Mouse (Mus musculus) intestine, postnatal 0 days (tissue): Measurements from ENCODE around the gene Celf2. TPM values are rescaled to one million over a fixed set of nuclear protein-coding genes. Genes with fewer than 3 reads are reported as not detected.

Experiments
- ATAC-seq: fragments of 200-750 bp; cut with Nextera tagmentation; 2 replicates; pipeline ENCODE4 v1.8.0; 2017; ENCODE audit warnings: mild to moderate bottlenecking, moderate TSS enrichment, moderate library complexity
- H3K27ac ChIP-seq: fragments of 300-500 bp; sonication (generic); 2 replicates; pipeline ENCODE4 v1.5.1; 2014; ENCODE audit warnings: mild to moderate bottlenecking, low read depth, low read length, moderate library complexity
- H3K27me3 ChIP-seq: fragments of 300-500 bp; sonication (generic); replicated peaks from 2 replicates; pipeline ENCODE4 v1.6.1; 2014; ENCODE audit warnings: low read length, mixed read lengths; ENCODE audit not compliant: control insufficient read depth, insufficient read depth
- H3K36me3 ChIP-seq: fragments of 300-500 bp; sonication (generic); 2 replicates; pipeline ENCODE4 v1.6.1; 2014; ENCODE audit warnings: mild to moderate bottlenecking, moderate library complexity; ENCODE audit not compliant: control insufficient read depth, insufficient read depth
- H3K4me1 ChIP-seq: fragments of 300-500 bp; sonication (generic); replicated peaks from 2 replicates; pipeline ENCODE4 v1.6.1; 2014; ENCODE audit warnings: antibody characterized with exemption, low read length, mixed read lengths; ENCODE audit not compliant: control insufficient read depth, insufficient read depth
- H3K4me2 ChIP-seq: fragments of 300-500 bp; sonication (generic); replicated peaks from 2 replicates; pipeline ENCODE4 v1.6.1; 2014; ENCODE audit warnings: low read depth, mild to moderate bottlenecking, moderate library complexity
- H3K4me3 ChIP-seq: fragments of 300-500 bp; sonication (generic); 2 replicates; pipeline ENCODE4 v1.5.1; 2014; ENCODE audit warnings: low read depth, low read length
- H3K9ac ChIP-seq: fragments of 300-500 bp; sonication (generic); 2 replicates; pipeline ENCODE4 v1.6.1; 2014; ENCODE audit warnings: mild to moderate bottlenecking, low read depth, low read length
- H3K9me3 ChIP-seq: fragments of 300-500 bp; sonication (generic); 2 replicates; pipeline ENCODE4 v1.6.1; 2016; ENCODE audit warnings: mixed run types; ENCODE audit not compliant: control insufficient read depth
- CTCF ChIP-seq: sonication (generic); IDR thresholded peaks from 2 replicates; pipeline ENCODE4 v1.5.1; 2016; ENCODE audit warnings: low read depth, mild to moderate bottlenecking, control low read depth, antibody characterized with exemption, moderate library complexity
- WGBS: fragments of 180-500 bp; shearing (Covaris S2); extraction: QIAGEN DNeasy Blood & Tissue Kit; methylation state at CpG from one replicate; pipeline ENCODE4 v1.1.7; 2014; 5-methylcytosine and 5-hydroxymethylcytosine counted together
- polyA plus RNA-seq: library from polyadenylated mRNA; unstranded; fragments of >200 nt; fragmentation: Nextera tagmentation; extraction: Ambion mirVana; gene quantifications from 2 replicates; pipeline ENCODE4 v1.2.1, GENCODE M21; 2015

Gene Celf2
- polyA plus RNA-seq, 1 experiment from 2014 or later = 16.8 TPM

DNA sequence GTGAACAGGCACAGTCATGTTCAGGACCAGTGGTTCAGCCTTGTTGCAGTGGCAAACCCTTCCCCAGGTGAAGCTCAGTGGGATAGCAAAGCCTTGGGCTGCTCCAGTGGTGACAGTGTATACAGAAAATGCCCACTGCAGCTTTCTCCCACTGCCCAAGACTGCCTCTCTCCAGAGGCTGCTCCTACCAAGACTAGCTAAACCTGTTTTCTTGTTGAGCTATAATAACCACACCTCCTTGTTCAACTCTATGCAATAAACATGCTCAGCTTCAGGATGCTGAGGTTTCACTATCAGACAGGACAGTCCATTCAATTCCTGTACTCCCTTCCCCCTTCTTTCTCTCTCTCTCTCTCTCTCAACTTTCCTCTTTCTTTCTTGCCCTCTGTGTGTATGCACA lies 15.9 kb downstream of the Celf2 start:
- TF ChIP-seq CTCF = no peak
- H3K4me2 ChIP-seq = no peak overlapping the region
- no peak for ATAC-seq

GRCm38 (mm10) chr2:7484974-7485373 lies 24.4 kb downstream of the Celf2 start:
- no peak overlapping the region for H3K4me3 ChIP-seq
- ATAC-seq = peak; percentile 81
- H3K9ac ChIP-seq = no peak overlapping the region
- H3K9me3 ChIP-seq = no peaks in the 10 kb centered on the region
- WGBS = 41% methylated on average over 2 of the region's 2 CpGs
- no peaks in the 10 kb centered on the region for H3K4me1 ChIP-seq
- TF ChIP-seq CTCF = no peak
- H3K36me3 ChIP-seq = no peaks in the 10 kb centered on the region
- no peak overlapping the region for H3K27ac ChIP-seq
- H3K27me3 ChIP-seq = no peaks in the 10 kb centered on the region
- H3K4me2 ChIP-seq = no peak overlapping the region

More for the DNA sequence above, 15.9 kb downstream of the Celf2 start:
- Histone ChIP-seq H3K36me3 (no peaks in the 10 kb centered on the region), H3K4me3 (no peak overlapping the region), H3K27me3 (no peaks in the 10 kb centered on the region), H3K9me3 (no peaks in the 10 kb centered on the region), H3K9ac (no peak overlapping the region), H3K4me1 (no peaks in the 10 kb centered on the region), H3K27ac (no peak overlapping the region)

DNA sequence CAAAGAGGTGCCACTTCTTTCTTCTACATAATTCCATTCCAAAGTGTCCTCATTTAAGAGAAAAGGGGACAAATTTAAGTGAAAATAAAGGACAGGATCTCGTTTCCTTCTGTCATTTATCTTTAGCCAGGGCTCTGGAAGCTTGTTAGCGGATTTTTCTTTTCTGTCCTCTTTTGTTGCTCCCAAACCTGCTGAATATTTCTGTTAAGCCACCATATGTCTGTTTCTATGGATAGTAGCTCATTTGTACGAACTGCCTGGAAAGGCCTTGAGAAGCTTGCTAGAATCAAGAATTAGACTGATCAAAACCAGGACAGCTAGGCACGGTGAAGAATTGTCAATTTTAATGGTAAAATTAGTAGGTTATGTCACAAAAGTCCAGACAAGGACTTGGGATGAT lies 27.3 kb downstream of the Celf2 start:
- WGBS = 80% methylated on average over 4 of the region's 4 CpGs
- no peak overlapping the region for H3K9ac ChIP-seq
- no peak overlapping the region for H3K4me3 ChIP-seq
- no peak overlapping the region for H3K27ac ChIP-seq
- no peaks in the 10 kb centered on the region for H3K36me3 ChIP-seq
- H3K27me3 ChIP-seq = no peaks in the 10 kb centered on the region
- no peak overlapping the region for H3K4me2 ChIP-seq
- no peak for TF ChIP-seq CTCF
- H3K9me3 ChIP-seq = no peaks in the 10 kb centered on the region
- no peaks in the 10 kb centered on the region for H3K4me1 ChIP-seq
- no peak for ATAC-seq

DNA sequence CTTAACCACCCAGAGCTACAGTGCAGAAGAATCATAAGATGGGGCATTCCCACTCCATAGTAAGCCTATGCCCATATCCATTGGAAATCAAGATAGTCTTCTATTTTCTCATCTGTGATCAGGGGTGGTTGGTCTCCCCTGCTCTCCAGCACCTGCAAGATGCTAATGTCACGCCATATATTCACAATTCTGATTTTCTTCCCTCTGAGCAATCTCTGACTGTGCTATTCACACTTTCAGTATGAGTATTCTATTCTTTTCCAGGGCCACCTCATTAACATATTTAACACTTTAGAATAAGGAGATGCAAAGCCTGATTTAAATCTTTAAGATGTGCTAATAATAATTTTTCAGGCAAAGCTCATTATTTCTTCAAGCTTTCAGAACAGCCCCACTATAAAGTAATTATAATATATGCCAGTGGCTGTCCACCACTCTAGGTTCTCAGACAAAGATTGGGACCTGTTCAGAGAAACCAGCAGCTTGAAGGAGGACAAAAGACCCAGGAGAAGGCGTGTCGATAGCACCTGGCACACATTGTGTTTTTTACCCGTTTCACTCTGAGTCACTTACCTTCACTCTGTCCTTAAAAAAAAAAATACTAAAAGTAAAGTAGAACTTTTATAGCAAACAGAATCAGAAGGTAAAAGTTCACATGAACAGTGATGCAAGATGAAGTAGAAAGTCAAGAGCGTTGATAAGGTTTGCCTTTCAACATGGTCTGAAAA lies 48.9 kb downstream of the Celf2 start:
- Histone ChIP-seq H3K27me3 (no peaks in the 10 kb centered on the region), H3K4me3 (no peak overlapping the region), H3K27ac (no peak overlapping the region), H3K9ac (no peak overlapping the region), H3K4me2 (no peak overlapping the region), H3K9me3 (no peaks in the 10 kb centered on the region), H3K4me1 (no peaks in the 10 kb centered on the region), H3K36me3 (no peaks in the 10 kb centered on the region)
- no peak for TF ChIP-seq CTCF
- no peak for ATAC-seq
- WGBS = 61% methylated on average over 5 of the region's 5 CpGs

GRCm38 (mm10) chr2:7438721-7439282 lies 70.6 kb downstream of the Celf2 start:
- no peak overlapping the region for H3K27ac ChIP-seq
- H3K9ac ChIP-seq = no peak overlapping the region
- no peaks in the 10 kb centered on the region for H3K4me1 ChIP-seq
- TF ChIP-seq CTCF = no peak
- H3K4me2 ChIP-seq = no peak overlapping the region
- no peak for ATAC-seq
- H3K9me3 ChIP-seq = no peaks in the 10 kb centered on the region
- H3K27me3 ChIP-seq = no peaks in the 10 kb centered on the region
- H3K4me3 ChIP-seq = no peak overlapping the region
- H3K36me3 ChIP-seq = no peaks in the 10 kb centered on the region
- WGBS = 81% methylated on average over 8 of the region's 8 CpGs

GRCm38 (mm10) chr2:7426481-7426880 lies 82.9 kb downstream of the Celf2 start:
- ATAC-seq = no peak
- H3K4me2 ChIP-seq = no peak overlapping the region
- H3K27me3 ChIP-seq = no peaks in the 10 kb centered on the region
- H3K9ac ChIP-seq = no peak overlapping the region
- no peak overlapping the region for H3K27ac ChIP-seq
- no peaks in the 10 kb centered on the region for H3K4me1 ChIP-seq
- H3K4me3 ChIP-seq = no peak overlapping the region
- 69% methylated on average over 1 of the region's 1 CpGs for WGBS
- no peak for TF ChIP-seq CTCF
- H3K9me3 ChIP-seq = no peaks in the 10 kb centered on the region
- H3K36me3 ChIP-seq = no peaks in the 10 kb centered on the region
